12 mouse cellular contexts compared by ENCODE assay signal in the genomic region with DNA sequence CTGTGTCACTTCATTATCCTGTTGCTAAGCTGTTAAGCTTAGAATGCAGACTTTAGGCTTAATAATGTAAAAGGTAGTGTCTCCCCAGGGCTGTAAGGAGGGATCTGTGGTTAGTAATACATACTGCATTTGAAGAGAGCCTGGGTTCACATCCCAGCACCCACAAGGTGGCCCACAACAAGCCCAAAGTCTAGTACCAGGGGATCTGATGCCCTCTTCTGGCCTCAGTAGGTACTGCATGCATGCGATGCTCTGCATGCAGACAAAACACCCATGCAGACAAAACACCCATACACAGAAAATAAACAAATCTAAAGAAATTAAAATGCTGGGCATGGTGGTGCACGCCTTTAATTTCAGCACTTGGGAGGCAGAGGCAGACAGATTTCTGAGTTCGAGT.
DNase-seq lines count a peak whose midpoint lies in the region; ATAC-seq lines count a peak whose summit lies in the region.
"Had no signal": no experiment of that assay in that cellular context is flagged by ENCODE, and none has a peak within 500 bp of the region (broad histone marks: within the 10 kb centered on the region; RNA-seq: fewer than 3 reads in every experiment).

No protein-coding gene starts in this region.

- no peaks in the 10 kb centered on the region; the same call in 1 of the 2 replicates for H3K27me3 ChIP-seq in heart, embryonic 12.5 days (replicated peaks)
- H3K27me3 ChIP-seq: lung, embryonic 15.5 days; neural tube, embryonic 15.5 days had no signal

- no peak overlapping the region for H3K4me2 ChIP-seq in heart, embryonic 12.5 days
- H3K4me2 ChIP-seq: embryonic facial prominence, embryonic 13.5 days; lung, embryonic 15.5 days; neural tube, embryonic 15.5 days had no signal

- DNase-seq in heart, adult 11 months, result peak; percentile 90
- DNase-seq in spleen, adult 12 weeks (ENCODE audit: low spot score), result peak; percentile 4
- DNase-seq in spleen, postnatal 36 days (ENCODE audit: low spot score in 2 of 2), result no peak
- peak; percentile 19 for DNase-seq in c-Kit-positive CD71-positive TER-119-positive erythroid progenitor cells, embryonic 14.5 days (ENCODE audit: low spot score)
- DNase-seq in thymus, postnatal 4 days, result peak; percentile 72
- no peak for DNase-seq in MN1 (ENCODE audit: low spot score)
- DNase-seq in left cerebral cortex, adult 9 months (ENCODE audit: low spot score in 2 of 2), result no peak

- no peak overlapping the region for H3K4me3 ChIP-seq in heart, embryonic 12.5 days
- H3K4me3 ChIP-seq: embryonic facial prominence, embryonic 13.5 days; heart, embryonic 10.5 days; lung, embryonic 15.5 days; neural tube, embryonic 15.5 days had no signal

- WGBS in heart, embryonic 12.5 days, result 73% methylated on average over 3 of the region's 3 CpGs

- peaks cover 5% of the 10 kb centered on the region for H3K9me3 ChIP-seq in heart, embryonic 12.5 days (replicated peaks)
- H3K9me3 ChIP-seq: heart, embryonic 10.5 days; lung, embryonic 15.5 days; neural tube, embryonic 15.5 days had no signal

- peaks cover 49% of the 10 kb centered on the region for H3K4me1 ChIP-seq in heart, embryonic 12.5 days (replicated peaks)

- no peak overlapping the region for H3K27ac ChIP-seq in heart, embryonic 12.5 days (ENCODE audit: poor library complexity, severe bottlenecking)
- H3K27ac ChIP-seq: embryonic facial prominence, embryonic 13.5 days; heart, embryonic 10.5 days; neural tube, embryonic 15.5 days had no signal

- no peaks in the 10 kb centered on the region for H3K36me3 ChIP-seq in heart, embryonic 12.5 days
- H3K36me3 ChIP-seq: embryonic facial prominence, embryonic 13.5 days; heart, embryonic 10.5 days; lung, embryonic 15.5 days; neural tube, embryonic 15.5 days had no signal

- H3K9ac ChIP-seq in heart, embryonic 12.5 days, result no peak overlapping the region
- H3K9ac ChIP-seq: embryonic facial prominence, embryonic 13.5 days; lung, embryonic 15.5 days; neural tube, embryonic 15.5 days had no signal

- no peak for ATAC-seq in heart, embryonic 12.5 days (ENCODE audit: insufficient number of reproducible peaks, low FRiP score)

Comparison
In these comparisons a context has a peak if more than half of its experiments do, and no peak if none do; other contexts are left out.
1. DNase-seq: peak in heart, adult 11 months (single experiment), spleen, adult 12 weeks (single experiment), c-Kit-positive CD71-positive TER-119-positive erythroid progenitor cells, embryonic 14.5 days (single experiment) and thymus, postnatal 4 days (single experiment); none in spleen, postnatal 36 days (0 of 2), MN1 (single experiment) and left cerebral cortex, adult 9 months (0 of 2).